In genomic region chr19:6126289-6126688, GRCm38 (mm10) we compare ENCODE assay signal across 8 mouse cellular contexts. TPM values are rescaled to one million over a fixed set of nuclear protein-coding genes. Genes with fewer than 3 reads are reported as not detected.
A peak's percentile ranks its signal among the peaks of the same experiment; 100 is the strongest.
DNase-seq lines count a peak whose midpoint lies in the region; ATAC-seq and TF ChIP-seq lines count a peak whose summit lies in the region.

No protein-coding gene starts in this region.

- H3K27me3 ChIP-seq in forebrain, embryonic 11.5 days (ENCODE audit: control insufficient read depth, insufficient read depth, low read length) = no peaks in the 10 kb centered on the region
- no peaks in the 10 kb centered on the region for H3K27me3 ChIP-seq in forebrain, embryonic 16.5 days (replicated peaks; ENCODE audit: control insufficient read depth, insufficient read depth, low read length)
- no peaks in the 10 kb centered on the region for H3K27me3 ChIP-seq in liver, embryonic 11.5 days (replicated peaks; ENCODE audit: control insufficient read depth, insufficient read depth, low read length)

- no peaks in the 10 kb centered on the region for H3K9me3 ChIP-seq in forebrain, embryonic 11.5 days (ENCODE audit: control insufficient read depth, low read length)
- no peaks in the 10 kb centered on the region for H3K9me3 ChIP-seq in forebrain, embryonic 16.5 days (ENCODE audit: control insufficient read depth, low read length)
- H3K9me3 ChIP-seq in liver, embryonic 11.5 days (ENCODE audit: control insufficient read depth, low read length) = no peaks in the 10 kb centered on the region; the same call in 1 of the 2 replicates

- no peak overlapping the region for H3K9ac ChIP-seq in forebrain, embryonic 11.5 days (ENCODE audit: low read length)
- no peak overlapping the region for H3K9ac ChIP-seq in forebrain, embryonic 16.5 days (replicated peaks; ENCODE audit: low read depth, low read length)
- H3K9ac ChIP-seq in liver, embryonic 11.5 days (ENCODE audit: low read depth, low read length) = no peak overlapping the region

- H3K36me3 ChIP-seq in forebrain, embryonic 11.5 days (ENCODE audit: control insufficient read depth, insufficient read depth, low read length) = no peaks in the 10 kb centered on the region
- H3K36me3 ChIP-seq in forebrain, embryonic 16.5 days (ENCODE audit: control insufficient read depth, insufficient read depth) = no peaks in the 10 kb centered on the region
- H3K36me3 ChIP-seq in liver, embryonic 11.5 days (ENCODE audit: control insufficient read depth, insufficient read depth, low read length) = peaks cover 4% of the 10 kb centered on the region; the same call in 1 of the 2 replicates

- no peaks in the 10 kb centered on the region; the same call in 1 of the 2 replicates for H3K4me1 ChIP-seq in forebrain, embryonic 11.5 days (replicated peaks; ENCODE audit: control insufficient read depth, insufficient read depth, low read length)
- peaks cover 7% of the 10 kb centered on the region for H3K4me1 ChIP-seq in forebrain, embryonic 16.5 days (replicated peaks; ENCODE audit: control insufficient read depth, insufficient read depth, low read length)
- H3K4me1 ChIP-seq in cortical plate, adult 2 months (ENCODE audit: control insufficient read depth, insufficient read depth, low read length) = no peaks in the 10 kb centered on the region
- H3K4me1 ChIP-seq in liver, embryonic 11.5 days (replicated peaks; ENCODE audit: control insufficient read depth, insufficient read depth, low read length) = peaks cover 5% of the 10 kb centered on the region

- ATAC-seq in forebrain, embryonic 11.5 days (replicated peaks; ENCODE audit: low FRiP score) = no peak
- no peak for ATAC-seq in forebrain, embryonic 16.5 days
- ATAC-seq in liver, embryonic 11.5 days (replicated peaks; ENCODE audit: low FRiP score) = no peak

- no peak for TF ChIP-seq POLR2A in cortical plate, adult 2 months (IDR thresholded peaks at IDR 0.05; ENCODE audit: extremely low read depth, insufficient read depth, low read length)

- H3K27ac ChIP-seq in forebrain, embryonic 11.5 days (ENCODE audit: low read depth, low read length) = no peak overlapping the region
- no peak overlapping the region for H3K27ac ChIP-seq in forebrain, embryonic 16.5 days (ENCODE audit: low read length)
- H3K27ac ChIP-seq in cortical plate, adult 2 months (ENCODE audit: insufficient read depth, low read length) = no peak overlapping the region
- no peak overlapping the region for H3K27ac ChIP-seq in liver, embryonic 11.5 days (ENCODE audit: low read depth, low read length)

- no peak overlapping the region for H3K4me2 ChIP-seq in forebrain, embryonic 11.5 days (ENCODE audit: low read depth, low read length, severe bottlenecking)
- H3K4me2 ChIP-seq in forebrain, embryonic 16.5 days (ENCODE audit: low read length) = no peak overlapping the region
- peak overlapping the region; percentile 66 for H3K4me2 ChIP-seq in liver, embryonic 11.5 days

- peak; percentile 50; the same call in 1 of the 2 replicates for TF ChIP-seq CTCF in cortical plate, adult 2 months (IDR thresholded peaks at IDR 0.05; ENCODE audit: extremely low read depth, insufficient read depth, low read length)

- DNase-seq in forebrain, embryonic 11.5 days (ENCODE audit: low spot score) = peak; percentile 61
- peak; percentile 49 for DNase-seq in ovary, postnatal 14 days (ENCODE audit: low spot score)
- no peak for DNase-seq in ovary, postnatal 10 days (ENCODE audit: low spot score)
- DNase-seq in liver, embryonic 11.5 days (ENCODE audit: low spot score) = no peak
- peak; percentile 76 for DNase-seq in retina, embryonic 14.5 days (ENCODE audit: low spot score)
- DNase-seq in yolk sac, embryonic 10.5 days (ENCODE audit: low spot score) = no peak

- H3K4me3 ChIP-seq in forebrain, embryonic 11.5 days (ENCODE audit: low read depth, low read length) = no peak overlapping the region
- no peak overlapping the region for H3K4me3 ChIP-seq in forebrain, embryonic 16.5 days (replicated peaks; ENCODE audit: low read length)
- no peak overlapping the region for H3K4me3 ChIP-seq in cortical plate, adult 2 months (ENCODE audit: insufficient read depth, low read length)
- no peak overlapping the region for H3K4me3 ChIP-seq in liver, embryonic 11.5 days (ENCODE audit: low read depth, low read length)

- WGBS in forebrain, embryonic 11.5 days = 25% methylated on average over 4 of the region's 4 CpGs
- 21% methylated on average over 4 of the region's 4 CpGs for WGBS in forebrain, embryonic 16.5 days
- 19% methylated on average over 4 of the region's 4 CpGs for WGBS in liver, embryonic 11.5 days

RNA-seq across cellular contexts. Expression of gene Snx15, which starts 1.8 kb away (rescaled TPM):
- 27.4 and 30.9 TPM in 2 replicates for polyA plus RNA-seq in forebrain, embryonic 11.5 days (2014; fragmentation: Nextera tagmentation; extraction: Ambion mirVana)
- 40.3 and 50.1 TPM in 2 replicates for polyA plus RNA-seq in forebrain, embryonic 16.5 days (2015; fragmentation: Nextera tagmentation; extraction: Ambion mirVana)
- polyA plus RNA-seq in cortical plate, adult 2 months (2012; rRNA removed) = 63.8 and 68.9 TPM in 2 replicates
- polyA plus RNA-seq in liver, embryonic 11.5 days (2014; fragmentation: Nextera tagmentation; extraction: Ambion mirVana) = 34.6 and 35.1 TPM in 2 replicates

RNA-seq across cellular contexts. Expression of gene Sac3d1, which starts 7.8 kb away (rescaled TPM):
- polyA plus RNA-seq in forebrain, embryonic 11.5 days (2014; fragmentation: Nextera tagmentation; extraction: Ambion mirVana) = 64.5 and 73.7 TPM in 2 replicates
- 46.4 and 50.5 TPM in 2 replicates for polyA plus RNA-seq in forebrain, embryonic 16.5 days (2015; fragmentation: Nextera tagmentation; extraction: Ambion mirVana)
- 31.8 and 35.1 TPM in 2 replicates for polyA plus RNA-seq in cortical plate, adult 2 months (2012; rRNA removed)
- polyA plus RNA-seq in liver, embryonic 11.5 days (2014; fragmentation: Nextera tagmentation; extraction: Ambion mirVana) = 56.1 and 60.8 TPM in 2 replicates

RNA-seq across cellular contexts. Expression of gene Batf2, which starts 14.5 kb away (rescaled TPM):
- not detected in 2 replicates for polyA plus RNA-seq in forebrain, embryonic 11.5 days (2014; fragmentation: Nextera tagmentation; extraction: Ambion mirVana)
- polyA plus RNA-seq in forebrain, embryonic 16.5 days (2015; fragmentation: Nextera tagmentation; extraction: Ambion mirVana) = not detected in 2 replicates
- 0.50 and 0.57 TPM in 2 replicates for polyA plus RNA-seq in cortical plate, adult 2 months (2012; rRNA removed)
- polyA plus RNA-seq in liver, embryonic 11.5 days (2014; fragmentation: Nextera tagmentation; extraction: Ambion mirVana) = 0.15 TPM in 1 of 2 replicates, not detected in the other

RNA-seq across cellular contexts. Expression of gene Arl2, which starts 15.1 kb away (rescaled TPM):
- polyA plus RNA-seq in forebrain, embryonic 11.5 days (2014; fragmentation: Nextera tagmentation; extraction: Ambion mirVana) = 72.2 and 79.6 TPM in 2 replicates
- polyA plus RNA-seq in forebrain, embryonic 16.5 days (2015; fragmentation: Nextera tagmentation; extraction: Ambion mirVana) = 69.9 and 92.6 TPM in 2 replicates
- 123 and 135 TPM in 2 replicates for polyA plus RNA-seq in cortical plate, adult 2 months (2012; rRNA removed)
- 70.6 and 73.4 TPM in 2 replicates for polyA plus RNA-seq in liver, embryonic 11.5 days (2014; fragmentation: Nextera tagmentation; extraction: Ambion mirVana)

RNA-seq across cellular contexts. Expression of gene Naaladl1, which starts 20.7 kb away (rescaled TPM):
- 0.93 and 1.0 TPM in 2 replicates for polyA plus RNA-seq in forebrain, embryonic 11.5 days (2014; fragmentation: Nextera tagmentation; extraction: Ambion mirVana)
- polyA plus RNA-seq in forebrain, embryonic 16.5 days (2015; fragmentation: Nextera tagmentation; extraction: Ambion mirVana) = 0.35 and 0.58 TPM in 2 replicates
- 0.13 and 0.21 TPM in 2 replicates for polyA plus RNA-seq in cortical plate, adult 2 months (2012; rRNA removed)
- 2.0 and 2.4 TPM in 2 replicates for polyA plus RNA-seq in liver, embryonic 11.5 days (2014; fragmentation: Nextera tagmentation; extraction: Ambion mirVana)

Comparison
In these comparisons a context has a peak if more than half of its experiments do, and no peak if none do; other contexts are left out.
1. DNase-seq: peak in forebrain, embryonic 11.5 days (single experiment), ovary, postnatal 14 days (single experiment) and retina, embryonic 14.5 days (single experiment); none in ovary, postnatal 10 days (single experiment), liver, embryonic 11.5 days (single experiment) and yolk sac, embryonic 10.5 days (single experiment).